Mouse (Mus musculus) thymus, adult 18-20 months (tissue): ENCODE results near the gene Eif2b2.

Source experiments
- DNase-seq, 2 experiments: peaks; one replicate each; pipeline ENCODE4 v3.0.0; 2022; ENCODE audit warnings: mixed read lengths in 2 of 2

Eif2b2 gene

GRCm38 (mm10) chr12:85219236-85219904, at the start of gene Eif2b2:
Gene Eif2b2, plus strand, starts transcription at chr12:85219481.
- DNase-seq: peak; percentile 90 to 94

- no peak for DNase-seq
Observed at GRCm38 (mm10) chr12:85169877-85170276, 49.4 kb upstream of the Eif2b2 start.

GRCm38 (mm10) chr12:85170284-85170947, 48.9 kb upstream of the Eif2b2 start:
- no peak for DNase-seq

- DNase-seq: no peak
Observed at GRCm38 (mm10) chr12:85170948-85171307, 48.4 kb upstream of the Eif2b2 start.

GRCm38 (mm10) chr12:85174016-85174415, 45.3 kb upstream of the Eif2b2 start:
- no peak for DNase-seq

GRCm38 (mm10) chr12:85175087-85175675, 44.1 kb upstream of the Eif2b2 start:
- DNase-seq: no peak

GRCm38 (mm10) chr12:85175926-85176845, 43.1 kb upstream of the Eif2b2 start:
- DNase-seq: no peak

- peak in 1 of 2 experiments; percentile 41 for DNase-seq
Observed at GRCm38 (mm10) chr12:85176846-85177523, 42.3 kb upstream of the Eif2b2 start.

GRCm38 (mm10) chr12:85177740-85178239, 41.5 kb upstream of the Eif2b2 start, which contains the start of gene Pgf:
Gene Pgf, minus strand, starts transcription at chr12:85177790.
- DNase-seq: no peak

GRCm38 (mm10) chr12:85178294-85178693, 41.0 kb upstream of the Eif2b2 start:
- DNase-seq: no peak

GRCm38 (mm10) chr12:85181475-85182344, 37.6 kb upstream of the Eif2b2 start:
- DNase-seq: no peak

- DNase-seq: no peak
Observed at GRCm38 (mm10) chr12:85182345-85182643, 37.0 kb upstream of the Eif2b2 start.

- DNase-seq: no peak
Observed at GRCm38 (mm10) chr12:85182898-85183297, 36.4 kb upstream of the Eif2b2 start.

- no peak for DNase-seq
Observed at GRCm38 (mm10) chr12:85184118-85184517, 35.2 kb upstream of the Eif2b2 start.

GRCm38 (mm10) chr12:85185810-85186209, 33.5 kb upstream of the Eif2b2 start:
- DNase-seq: no peak

GRCm38 (mm10) chr12:85186361-85186760, 32.9 kb upstream of the Eif2b2 start:
- DNase-seq: no peak

- no peak for DNase-seq
Observed at GRCm38 (mm10) chr12:85190290-85190689, 29.0 kb upstream of the Eif2b2 start.

GRCm38 (mm10) chr12:85192461-85193108, 26.7 kb upstream of the Eif2b2 start:
- DNase-seq: peak; percentile 73 to 86

GRCm38 (mm10) chr12:85193146-85193545, 26.1 kb upstream of the Eif2b2 start:
- peak in 1 of 2 experiments; percentile 43 for DNase-seq

GRCm38 (mm10) chr12:85193923-85194622, 25.2 kb upstream of the Eif2b2 start:
- no peak for DNase-seq
